Mouse (Mus musculus) lung, adult 2 months (tissue): ENCODE measurements around the gene Csn1s2a. TPM values are rescaled to one million over a fixed set of nuclear protein-coding genes. Genes with fewer than 3 reads are reported as not detected.
"Not testable (repeated sequence)": the region's sequence is repeated elsewhere in the genome, so short reads cannot be mapped to it uniquely, and the experiment has no call there.

Experiments used
- DNase-seq: peaks from one replicate; pipeline ENCODE4 v3.0.0; 2022
- H3K4me1 ChIP-seq: fragments of 200-500 bp; 2 replicates; pipeline ENCODE4 v1.6.1; 2011; ENCODE audit warnings: low read length; ENCODE audit not compliant: control insufficient read depth, insufficient read depth
- H3K4me3 ChIP-seq: fragments of 200-500 bp; replicated peaks from 2 replicates; pipeline ENCODE3; 2011; ENCODE audit warnings: low read depth, mild to moderate bottlenecking, control low read depth, low read length; ENCODE audit errors: extremely low read depth
- CTCF ChIP-seq: fragments of 200-500 bp; IDR thresholded peaks from 2 replicates; pipeline ENCODE4 v1.5.1; 2011; ENCODE audit warnings: mild to moderate bottlenecking, low read length, control low read depth; ENCODE audit not compliant: insufficient read depth
- POLR2A ChIP-seq: fragments of 200-500 bp; IDR thresholded peaks from 2 replicates; pipeline ENCODE4 v1.6.1; 2011; ENCODE audit warnings: low read depth, mild to moderate bottlenecking, control low read depth, low read length, borderline replicate concordance; ENCODE audit errors: extremely low read depth
- WGBS: fragments of 180-500 bp; shearing (Covaris S2); methylation state at CpG from one replicate; pipeline ENCODE4 v1.1.7; 2018; 5-methylcytosine and 5-hydroxymethylcytosine counted together
- polyA plus RNA-seq: library from polyadenylated mRNA; depleted of rRNA; stranded (reverse); fragments of >200 nt; gene quantifications from 2 replicates; pipeline ENCODE4 v1.2.3, GENCODE M21; 2012; rRNA removed

Csn1s2a gene
- not detected in 2 replicates for polyA plus RNA-seq

- Histone ChIP-seq H3K4me1 (no peaks in the 10 kb centered on the region), H3K4me3 (no peak within 1 kb of the TSS)
- 46% methylated on average over 1 of the region's 1 CpGs for WGBS
- no peak for DNase-seq
- TF ChIP-seq POLR2A (no peak), CTCF (no peak)
Observed at GRCm38 (mm10) chr5:87774267-87774666, at the start of gene Csn1s2a. Gene Csn1s2a, plus strand, starts transcription at chr5:87774567.

- no peak for DNase-seq
- H3K4me3 ChIP-seq, result no peak overlapping the region
- no peaks in the 10 kb centered on the region for H3K4me1 ChIP-seq
- no peak for TF ChIP-seq CTCF
- TF ChIP-seq POLR2A, result no peak
Observed at GRCm38 (mm10) chr5:87734821-87735220, 39.5 kb upstream of the Csn1s2a start.

- DNase-seq, result no peak
- no peak overlapping the region for H3K4me3 ChIP-seq
- no peaks in the 10 kb centered on the region for H3K4me1 ChIP-seq
- 78% methylated on average over 1 of the region's 1 CpGs for WGBS
- TF ChIP-seq CTCF (no peak), POLR2A (no peak)
Observed at GRCm38 (mm10) chr5:87753471-87753870, 20.9 kb upstream of the Csn1s2a start.

- Histone ChIP-seq H3K4me3 (no peak overlapping the region), H3K4me1 (no peaks in the 10 kb centered on the region)
- WGBS, result 70% methylated on average over 3 of the region's 3 CpGs
- no peak for TF ChIP-seq CTCF
- no peak for TF ChIP-seq POLR2A
- DNase-seq, result no peak
Observed at GRCm38 (mm10) chr5:87764546-87764945, 9.8 kb upstream of the Csn1s2a start.

- DNase-seq, H3K4me1 ChIP-seq, H3K4me3 ChIP-seq: not testable (repeated sequence)
- 34% methylated on average over 2 of the region's 2 CpGs for WGBS
Observed at GRCm38 (mm10) chr5:87772151-87772550, 2.2 kb upstream of the Csn1s2a start.

- DNase-seq, result no peak
- Histone ChIP-seq H3K4me3 (no peak overlapping the region), H3K4me1 (no peaks in the 10 kb centered on the region)
- WGBS, result 41% methylated on average over 4 of the region's 4 CpGs
- TF ChIP-seq CTCF (no peak), POLR2A (no peak)
Observed at GRCm38 (mm10) chr5:87782731-87783130, 8.4 kb downstream of the Csn1s2a start.

GRCm38 (mm10) chr5:87807782-87808181 is 33.4 kb downstream of the Csn1s2a start, which contains the start of gene Csn1s2b:
Gene Csn1s2b, plus strand, starts transcription at chr5:87808082.
- TF ChIP-seq CTCF, result no peak
- no peak for TF ChIP-seq POLR2A
- no peak for DNase-seq
- WGBS, result 55% methylated on average over 2 of the region's 2 CpGs
- Histone ChIP-seq H3K4me1 (no peaks in the 10 kb centered on the region), H3K4me3 (no peak within 1 kb of the TSS)

GRCm38 (mm10) chr5:87809253-87809652 is 34.9 kb downstream of the Csn1s2a start:
- H3K4me3 ChIP-seq, result no peak overlapping the region
- WGBS, result 53% methylated on average over 2 of the region's 2 CpGs
- H3K4me1 ChIP-seq, result no peaks in the 10 kb centered on the region
- DNase-seq, result no peak
- no peak for TF ChIP-seq CTCF
- no peak for TF ChIP-seq POLR2A

- H3K4me3 ChIP-seq, result no peak within 1 kb of the TSS
- no peak for DNase-seq
- H3K4me1 ChIP-seq, result no peaks in the 10 kb centered on the region
- WGBS, result 37% methylated on average over 1 of the region's 1 CpGs
- TF ChIP-seq POLR2A (no peak), CTCF (no peak)
Observed at GRCm38 (mm10) chr5:87825386-87825785, 51.0 kb downstream of the Csn1s2a start, which contains the start of gene Prr27. Gene Prr27, plus strand, starts transcription at chr5:87825686.

Other genes with a start within 250 kb of the Csn1s2a start
- not detected in 2 replicates for gene Sult1b1, start 236.4 kb upstream of the Csn1s2a start, polyA plus RNA-seq
- gene Sult1d1, start 205.5 kb upstream of the Csn1s2a start, polyA plus RNA-seq, result 0.74 and 1.3 TPM in 2 replicates
- gene Sult1e1, start 183.0 kb upstream of the Csn1s2a start, polyA plus RNA-seq, result not detected in 2 replicates
- not detected in 2 replicates for gene Csn1s1, start 108.4 kb upstream of the Csn1s2a start, polyA plus RNA-seq
- not detected in 2 replicates for gene Csn2, start 74.9 kb upstream of the Csn1s2a start, polyA plus RNA-seq
- not detected in 2 replicates for gene Csn1s2b, start 33.5 kb downstream of the Csn1s2a start, polyA plus RNA-seq
- not detected in 2 replicates for gene Prr27, start 51.1 kb downstream of the Csn1s2a start, polyA plus RNA-seq
- not detected in 2 replicates for gene Odam, start 110.5 kb downstream of the Csn1s2a start, polyA plus RNA-seq
- gene Csn3, start 151.0 kb downstream of the Csn1s2a start, polyA plus RNA-seq, result not detected in 2 replicates
- not detected in 2 replicates for gene 2310003L06Rik, start 194.9 kb downstream of the Csn1s2a start, polyA plus RNA-seq
- gene Gm28434, start 194.9 kb downstream of the Csn1s2a start, polyA plus RNA-seq, result not detected in 2 replicates
- gene Cabs1, start 204.9 kb downstream of the Csn1s2a start, polyA plus RNA-seq, result not detected in 2 replicates
- gene Smr3a, start 228.0 kb downstream of the Csn1s2a start, polyA plus RNA-seq, result not detected in 2 replicates